Mouse (Mus musculus): ENCODE measurements around the gene Cyp26b1. TPM values are rescaled to one million over a fixed set of nuclear protein-coding genes. Genes with fewer than 3 reads are reported as not detected.

Cyp26b1 gene
- polyA plus RNA-seq, 1 experiment from 2014 or later, result 2.7 TPM

DNA sequence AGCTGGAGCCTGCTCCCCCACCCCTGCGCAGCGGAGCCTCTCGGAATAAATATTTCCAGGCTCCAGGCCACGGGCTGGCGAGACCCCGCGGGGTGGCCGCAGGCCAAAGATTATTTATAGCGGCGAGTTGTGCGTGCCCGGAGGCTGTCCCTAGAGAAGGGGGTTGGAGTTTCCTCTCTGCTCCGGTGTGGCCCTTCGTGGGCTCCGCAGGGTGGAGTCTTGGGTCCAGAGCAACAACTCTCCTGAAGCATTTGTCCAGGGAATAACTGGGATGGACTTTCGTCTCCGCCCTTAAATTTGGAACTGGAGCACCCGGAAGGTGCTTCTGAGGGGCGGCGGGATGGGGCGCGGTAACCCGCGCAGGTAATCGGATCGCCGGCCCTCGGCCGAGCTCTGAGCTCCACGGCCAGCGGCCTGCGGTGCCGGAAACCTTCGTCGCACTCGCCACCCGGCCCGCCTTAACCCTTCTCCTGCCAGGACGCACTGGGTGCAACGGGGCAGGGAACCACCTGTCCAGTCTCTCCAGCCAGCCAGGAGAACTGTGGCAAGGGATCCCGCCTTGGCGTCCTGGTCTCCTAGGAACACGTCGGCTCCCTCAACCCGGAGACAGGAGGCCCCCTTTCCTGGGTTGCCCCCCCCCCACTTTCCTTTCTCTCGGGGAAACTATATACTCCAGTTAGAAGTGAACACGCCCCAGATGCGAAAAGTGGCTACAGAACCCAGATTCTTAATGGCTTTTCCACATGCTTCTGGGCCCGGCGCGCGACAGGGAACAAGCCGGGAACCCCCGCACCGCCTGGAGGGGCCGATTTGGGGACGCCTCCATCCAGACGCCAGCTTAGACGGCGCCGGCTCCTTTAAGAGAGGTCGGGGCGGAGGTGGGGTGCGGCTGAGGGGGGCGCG, 8.7 kb downstream of the Cyp26b1 start:
- H3K27ac ChIP-seq, result peak overlapping the region; percentile 24; the same call in 1 of the 2 replicates
- H3K4me1 ChIP-seq, result peaks cover 68% of the 10 kb centered on the region
- DNase-seq (ENCODE audit: low spot score), result peak; percentile 74
- WGBS, result under 1% methylated on average over 66 of the region's 66 CpGs
- H3K9me3 ChIP-seq, result no peaks in the 10 kb centered on the region
- peaks cover 97% of the 10 kb centered on the region for H3K27me3 ChIP-seq (ENCODE audit: insufficient read depth, poor library complexity, severe bottlenecking)
- no peaks in the 10 kb centered on the region for H3K36me3 ChIP-seq
- peak overlapping the region; percentile 64 for H3K4me3 ChIP-seq

GRCm38 (mm10) chr6:84583841-84584782, 9.6 kb downstream of the Cyp26b1 start:
- peak overlapping the region; percentile 64 for H3K4me3 ChIP-seq
- peaks cover 60% of the 10 kb centered on the region for H3K4me1 ChIP-seq
- no peaks in the 10 kb centered on the region for H3K9me3 ChIP-seq
- peak; percentile 78 for DNase-seq (ENCODE audit: low spot score)
- peaks cover 97% of the 10 kb centered on the region for H3K27me3 ChIP-seq (ENCODE audit: insufficient read depth, poor library complexity, severe bottlenecking)
- no peaks in the 10 kb centered on the region for H3K36me3 ChIP-seq
- 1% methylated on average over 48 of the region's 48 CpGs for WGBS
- peak overlapping the region; percentile 65; the same call in 1 of the 2 replicates for H3K27ac ChIP-seq

- under 1% methylated on average over 26 of the region's 26 CpGs for WGBS
- peaks cover 98% of the 10 kb centered on the region for H3K27me3 ChIP-seq (ENCODE audit: insufficient read depth, poor library complexity, severe bottlenecking)
- peak; percentile 76 for DNase-seq (ENCODE audit: low spot score)
- no peaks in the 10 kb centered on the region for H3K9me3 ChIP-seq
- peak overlapping the region; percentile 65; the same call in 1 of the 2 replicates for H3K27ac ChIP-seq
- no peaks in the 10 kb centered on the region for H3K36me3 ChIP-seq
- H3K4me1 ChIP-seq, result peaks cover 62% of the 10 kb centered on the region
- peak overlapping the region; percentile 64 for H3K4me3 ChIP-seq
Observed at GRCm38 (mm10) chr6:84583371-84583770, 10.3 kb downstream of the Cyp26b1 start.

- Histone ChIP-seq H3K9me3 (no peaks in the 10 kb centered on the region), H3K27ac (no peak overlapping the region), H3K36me3 (no peaks in the 10 kb centered on the region), H3K27me3 (ENCODE audit: insufficient read depth, poor library complexity, severe bottlenecking) (peaks cover 100% of the 10 kb centered on the region), H3K4me3 (peak overlapping the region; percentile 64), H3K4me1 (peaks cover 59% of the 10 kb centered on the region)
- peak; percentile 68 for DNase-seq (ENCODE audit: low spot score)
- WGBS, result 16% methylated on average over 5 of the region's 5 CpGs
Observed at GRCm38 (mm10) chr6:84582826-84583225, 10.9 kb downstream of the Cyp26b1 start.

DNA sequence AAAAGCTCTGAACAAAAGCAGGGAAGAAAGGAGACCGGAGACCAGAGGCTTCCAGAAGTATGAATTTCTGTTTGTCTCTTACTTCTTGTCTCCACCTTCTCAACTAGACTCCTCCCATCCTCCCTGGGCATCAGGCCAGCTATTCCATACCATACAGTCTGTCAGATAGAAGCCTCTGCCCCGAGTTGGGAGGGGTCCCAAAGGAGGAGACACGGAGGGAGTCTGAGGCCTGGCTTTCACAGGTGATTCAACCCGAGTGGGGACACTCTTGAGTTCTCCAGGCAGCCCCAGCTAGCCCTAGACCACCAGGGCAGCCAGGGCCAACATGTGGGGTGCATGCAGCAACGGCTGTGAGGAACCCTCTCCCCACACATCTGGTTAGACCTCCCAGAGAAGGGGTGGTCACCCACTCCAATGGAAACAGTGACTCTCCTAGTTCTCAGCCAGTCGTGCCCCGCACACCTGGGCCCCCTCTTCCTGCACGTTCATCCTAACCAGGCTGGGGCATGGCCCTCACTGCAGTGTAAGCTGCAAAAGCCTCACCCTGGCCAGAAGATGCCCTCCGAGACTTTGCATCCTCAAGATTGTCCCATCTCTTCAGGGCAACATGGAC, 11.8 kb downstream of the Cyp26b1 start:
- peaks cover 100% of the 10 kb centered on the region for H3K27me3 ChIP-seq (ENCODE audit: insufficient read depth, poor library complexity, severe bottlenecking)
- peaks cover 50% of the 10 kb centered on the region for H3K4me1 ChIP-seq
- H3K4me3 ChIP-seq, result no peak overlapping the region
- no peaks in the 10 kb centered on the region for H3K9me3 ChIP-seq
- 59% methylated on average over 9 of the region's 9 CpGs for WGBS
- no peak overlapping the region for H3K27ac ChIP-seq
- H3K36me3 ChIP-seq, result no peaks in the 10 kb centered on the region
- DNase-seq (ENCODE audit: low spot score), result peak; percentile 72

DNA sequence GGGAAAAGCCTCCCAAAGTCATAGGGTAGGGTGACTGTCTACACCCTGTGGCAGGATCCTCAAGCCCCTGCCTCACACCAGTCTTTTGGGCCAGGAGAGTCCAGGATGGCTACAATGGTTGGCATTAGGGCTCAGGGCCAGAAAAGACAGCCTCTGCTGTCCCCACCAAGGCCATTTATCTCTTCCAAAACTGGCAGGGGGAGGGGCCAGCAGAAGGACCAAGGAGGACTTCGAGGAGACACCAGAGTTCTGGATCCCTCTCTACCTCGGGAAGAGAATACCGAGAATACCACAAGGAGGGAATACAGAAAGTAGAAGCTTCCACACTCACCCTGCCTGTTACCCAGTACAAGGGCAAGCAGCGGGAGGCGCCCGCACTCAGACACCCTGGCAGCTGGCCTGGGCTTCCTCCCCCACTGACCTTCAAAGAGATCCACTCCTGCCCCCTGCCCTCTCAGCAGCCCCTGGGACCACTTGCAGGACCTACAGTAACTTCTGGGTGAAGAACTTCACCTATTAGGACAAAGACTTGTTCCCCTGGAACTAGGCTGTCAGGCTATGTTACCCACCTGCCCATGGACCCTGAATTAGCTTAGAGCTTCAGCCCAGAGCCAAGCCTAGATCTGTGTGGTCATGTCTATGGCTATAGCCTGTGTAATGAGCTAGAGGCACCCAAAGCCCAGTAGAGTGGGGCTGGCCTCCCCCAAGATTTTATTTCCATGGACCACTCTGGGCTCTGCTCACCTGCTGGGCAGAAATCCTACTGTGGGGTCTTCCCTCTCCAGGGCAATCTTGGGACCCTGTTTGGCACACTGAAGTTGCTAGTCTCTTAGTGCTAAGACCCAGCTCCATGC, 12.5 kb downstream of the Cyp26b1 start:
- Histone ChIP-seq H3K4me3 (no peak overlapping the region), H3K27me3 (ENCODE audit: insufficient read depth, poor library complexity, severe bottlenecking) (peaks cover 100% of the 10 kb centered on the region), H3K9me3 (no peaks in the 10 kb centered on the region), H3K36me3 (no peaks in the 10 kb centered on the region; the same call in 1 of the 2 replicates), H3K4me1 (peaks cover 44% of the 10 kb centered on the region), H3K27ac (no peak overlapping the region)
- WGBS, result 40% methylated on average over 6 of the region's 6 CpGs
- DNase-seq (ENCODE audit: low spot score), result peak; percentile 61

DNA sequence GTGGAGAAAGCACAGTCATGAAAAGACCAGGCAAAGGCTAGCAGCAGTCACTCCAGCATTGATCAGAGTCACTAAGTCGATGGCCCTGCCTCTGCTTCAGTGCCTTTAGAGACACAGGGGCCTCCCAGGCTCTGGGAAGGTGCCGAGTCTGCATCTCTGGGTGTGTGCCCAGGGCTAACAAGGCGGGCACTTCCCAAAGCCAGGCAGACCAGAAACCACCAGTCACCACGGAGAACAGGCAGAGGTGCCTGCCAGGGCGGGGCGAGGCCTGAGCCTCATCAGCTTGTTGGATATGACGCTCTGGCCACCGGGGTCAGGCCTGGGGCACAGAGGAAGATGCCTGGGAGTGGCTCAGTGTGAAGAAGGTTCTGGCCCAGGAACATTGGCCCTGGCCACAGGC, 14.2 kb downstream of the Cyp26b1 start:
- DNase-seq (ENCODE audit: low spot score), result no peak
- Histone ChIP-seq H3K4me1 (peaks cover 38% of the 10 kb centered on the region), H3K27me3 (ENCODE audit: insufficient read depth, poor library complexity, severe bottlenecking) (peaks cover 100% of the 10 kb centered on the region), H3K36me3 (no peaks in the 10 kb centered on the region; the same call in 1 of the 2 replicates), H3K9me3 (no peaks in the 10 kb centered on the region), H3K4me3 (no peak overlapping the region), H3K27ac (no peak overlapping the region)
- WGBS, result 61% methylated on average over 8 of the region's 8 CpGs

DNA sequence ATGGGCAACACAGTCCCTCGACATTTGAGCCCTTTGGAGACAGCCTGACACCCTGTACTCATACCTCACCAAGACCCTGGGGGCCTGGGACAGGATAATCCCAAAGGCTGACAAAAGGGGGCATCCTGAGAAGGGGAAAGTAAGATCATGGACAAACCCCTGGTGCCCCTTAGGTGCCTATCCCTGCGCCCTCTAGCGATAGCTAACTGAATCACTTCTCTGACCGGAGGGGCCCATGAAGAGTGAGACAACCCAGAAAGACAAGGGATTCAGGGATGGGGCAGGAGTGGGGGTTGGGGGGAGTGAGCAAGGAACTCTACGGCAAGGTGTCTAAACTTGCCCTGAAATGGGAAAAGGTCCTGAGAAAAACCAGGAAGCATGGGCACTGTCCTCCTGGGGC, 14.8 kb downstream of the Cyp26b1 start:
- H3K27me3 ChIP-seq (ENCODE audit: insufficient read depth, poor library complexity, severe bottlenecking), result peaks cover 98% of the 10 kb centered on the region
- no peaks in the 10 kb centered on the region for H3K9me3 ChIP-seq
- no peak for DNase-seq (ENCODE audit: low spot score)
- 9% methylated on average over 5 of the region's 5 CpGs for WGBS
- no peaks in the 10 kb centered on the region; the same call in 1 of the 2 replicates for H3K36me3 ChIP-seq
- no peak overlapping the region for H3K4me3 ChIP-seq
- no peak overlapping the region for H3K27ac ChIP-seq
- H3K4me1 ChIP-seq, result peaks cover 38% of the 10 kb centered on the region

DNA sequence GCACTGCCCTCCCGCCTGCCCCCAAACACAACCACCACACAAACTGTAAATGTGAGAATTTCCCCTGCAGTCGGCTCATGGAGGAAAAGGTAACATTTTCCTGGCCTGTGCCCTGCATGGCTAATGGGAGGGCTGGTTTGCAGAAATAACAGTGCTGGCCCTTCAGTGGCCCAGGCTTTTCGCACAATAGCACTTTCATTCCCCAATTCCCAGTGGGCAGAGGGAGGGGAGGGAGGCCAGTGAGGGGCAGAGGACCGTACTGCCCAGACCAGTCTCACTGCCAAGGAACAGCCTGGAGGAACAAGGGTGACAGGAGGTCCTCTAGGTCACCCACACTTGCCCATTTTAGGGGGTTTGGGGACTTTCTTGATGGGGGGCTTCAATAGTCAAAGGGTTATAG, 15.8 kb downstream of the Cyp26b1 start:
- Histone ChIP-seq H3K4me1 (peaks cover 35% of the 10 kb centered on the region), H3K9me3 (no peaks in the 10 kb centered on the region), H3K27ac (no peak overlapping the region), H3K27me3 (ENCODE audit: insufficient read depth, poor library complexity, severe bottlenecking) (peaks cover 98% of the 10 kb centered on the region), H3K4me3 (no peak overlapping the region), H3K36me3 (no peaks in the 10 kb centered on the region; the same call in 1 of the 2 replicates)
- no peak for DNase-seq (ENCODE audit: low spot score)
- 49% methylated on average over 4 of the region's 4 CpGs for WGBS

GRCm38 (mm10) chr6:84573905-84574660, 19.6 kb downstream of the Cyp26b1 start:
- Histone ChIP-seq H3K27ac (peak overlapping the region; percentile 4; the same call in 1 of the 2 replicates), H3K27me3 (ENCODE audit: insufficient read depth, poor library complexity, severe bottlenecking) (peaks cover 71% of the 10 kb centered on the region), H3K4me1 (peaks cover 45% of the 10 kb centered on the region), H3K9me3 (no peaks in the 10 kb centered on the region), H3K36me3 (no peaks in the 10 kb centered on the region; the same call in 1 of the 2 replicates), H3K4me3 (peak overlapping the region; percentile 43)
- WGBS, result 24% methylated on average over 25 of the region's 25 CpGs
- DNase-seq (ENCODE audit: low spot score), result no peak

DNA sequence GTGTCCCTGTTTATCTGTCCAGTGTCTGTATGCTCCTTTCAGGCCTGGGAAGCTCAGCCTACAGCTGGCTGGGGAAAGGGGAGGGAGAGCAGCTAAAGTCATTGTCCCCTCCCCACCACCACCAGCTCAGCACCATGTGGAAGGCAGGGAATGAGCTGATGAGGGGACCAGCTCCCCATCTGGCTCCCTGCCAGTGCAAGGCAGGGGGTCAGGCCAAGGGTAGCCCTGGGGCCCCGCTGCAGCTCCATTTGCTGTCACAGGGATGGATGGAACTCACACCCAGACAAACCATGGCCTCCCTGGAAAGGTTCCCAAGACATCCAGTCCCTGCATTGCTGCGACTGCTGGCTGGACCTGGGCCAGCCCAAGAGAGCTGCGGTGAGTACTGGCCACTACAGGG, 23.7 kb downstream of the Cyp26b1 start:
- H3K27me3 ChIP-seq (ENCODE audit: insufficient read depth, poor library complexity, severe bottlenecking), result peaks cover 51% of the 10 kb centered on the region
- DNase-seq (ENCODE audit: low spot score), result no peak
- peaks cover 47% of the 10 kb centered on the region for H3K4me1 ChIP-seq
- peak overlapping the region; percentile 67 for H3K27ac ChIP-seq
- no peaks in the 10 kb centered on the region for H3K36me3 ChIP-seq
- 50% methylated on average over 3 of the region's 3 CpGs for whole genome bisulfite sequencing
- H3K4me3 ChIP-seq, result no peak overlapping the region
- no peaks in the 10 kb centered on the region for H3K9me3 ChIP-seq
